Mouse (Mus musculus) limb, embryonic 11.5 days (tissue): ENCODE measurements around the gene Rala. TPM values are rescaled to one million over a fixed set of nuclear protein-coding genes. Genes with fewer than 3 reads are reported as not detected.

Experiments
- ATAC-seq: fragments of 200-750 bp; cut with Nextera tagmentation; 2 replicates; pipeline ENCODE4 v1.8.0; 2017; ENCODE audit warnings: low read depth; ENCODE audit not compliant: insufficient number of reproducible peaks, low FRiP score, low TSS enrichment
- DNase-seq: peaks from one replicate; pipeline ENCODE4 v3.0.0-alpha.2; 2015; ENCODE audit warnings: low spot score
- H3K27ac ChIP-seq: fragments of 300-500 bp; sonication (generic); replicated peaks from 2 replicates; pipeline ENCODE4 v1.5.1; 2014; ENCODE audit warnings: low read depth, mild to moderate bottlenecking, low read length
- H3K27me3 ChIP-seq: fragments of 300-500 bp; sonication (generic); 2 replicates; pipeline ENCODE4 v1.6.1; 2014; ENCODE audit warnings: mild to moderate bottlenecking, low read length, mixed read lengths; ENCODE audit not compliant: control insufficient read depth, insufficient read depth
- H3K36me3 ChIP-seq: fragments of 300-500 bp; sonication (generic); 2 replicates; pipeline ENCODE4 v1.6.1; 2014; ENCODE audit warnings: mild to moderate bottlenecking, low read length, moderate library complexity, mixed read lengths; ENCODE audit not compliant: control insufficient read depth, insufficient read depth
- H3K4me1 ChIP-seq: fragments of 300-500 bp; sonication (generic); 2 replicates; pipeline ENCODE4 v1.6.1; 2014; ENCODE audit warnings: low read length, mixed read lengths; ENCODE audit not compliant: control insufficient read depth, insufficient read depth
- H3K4me2 ChIP-seq: fragments of 300-500 bp; sonication (generic); 2 replicates; pipeline ENCODE4 v1.6.1; 2014; ENCODE audit warnings: low read depth, mild to moderate bottlenecking, moderate library complexity; ENCODE audit not compliant: severe bottlenecking
- H3K4me3 ChIP-seq: fragments of 300-500 bp; sonication (generic); 2 replicates; pipeline ENCODE4 v1.5.1; 2014; ENCODE audit warnings: low read depth, low read length
- H3K9ac ChIP-seq: fragments of 300-500 bp; sonication (generic); 2 replicates; pipeline ENCODE4 v1.6.1; 2014; ENCODE audit warnings: mild to moderate bottlenecking, low read length
- H3K9me3 ChIP-seq: fragments of 300-500 bp; sonication (generic); 2 replicates; pipeline ENCODE4 v1.6.1; 2016; ENCODE audit warnings: low read length; ENCODE audit not compliant: control insufficient read depth
- WGBS: fragments of 180-500 bp; shearing (Covaris S2); extraction: QIAGEN DNeasy Blood & Tissue Kit; methylation state at CpG from one replicate; pipeline ENCODE4 v1.1.7; 2014; 5-methylcytosine and 5-hydroxymethylcytosine counted together
- polyA plus RNA-seq: library from polyadenylated mRNA; unstranded; fragments of >200 nt; fragmentation: Nextera tagmentation; extraction: Ambion mirVana; gene quantifications from 2 replicates; pipeline ENCODE4 v1.2.1, GENCODE M21; 2014

Gene Rala
- polyA plus RNA-seq, 1 experiment from 2014 or later: 101 TPM

GRCm38 (mm10) chr13:17907309-17907708, 36.7 kb downstream of the Rala start:
- H3K4me1 ChIP-seq: no peaks in the 10 kb centered on the region
- no peak for DNase-seq
- ATAC-seq: no peak
- no peak overlapping the region for H3K4me2 ChIP-seq
- no peaks in the 10 kb centered on the region for H3K9me3 ChIP-seq
- 96% methylated on average over 1 of the region's 1 CpGs for WGBS
- H3K27ac ChIP-seq: no peak overlapping the region
- no peaks in the 10 kb centered on the region for H3K36me3 ChIP-seq
- H3K9ac ChIP-seq: no peak overlapping the region
- H3K4me3 ChIP-seq: no peak overlapping the region
- no peaks in the 10 kb centered on the region for H3K27me3 ChIP-seq

GRCm38 (mm10) chr13:17901474-17901873, 42.6 kb downstream of the Rala start:
- no peaks in the 10 kb centered on the region for H3K27me3 ChIP-seq
- ATAC-seq (no peak), DNase-seq (no peak)
- H3K4me3 ChIP-seq: no peak overlapping the region
- no peaks in the 10 kb centered on the region for H3K4me1 ChIP-seq
- H3K4me2 ChIP-seq: no peak overlapping the region
- H3K27ac ChIP-seq: no peak overlapping the region
- no peaks in the 10 kb centered on the region for H3K36me3 ChIP-seq
- H3K9ac ChIP-seq: no peak overlapping the region
- 94% methylated on average over 4 of the region's 4 CpGs for WGBS
- H3K9me3 ChIP-seq: no peaks in the 10 kb centered on the region

DNA sequence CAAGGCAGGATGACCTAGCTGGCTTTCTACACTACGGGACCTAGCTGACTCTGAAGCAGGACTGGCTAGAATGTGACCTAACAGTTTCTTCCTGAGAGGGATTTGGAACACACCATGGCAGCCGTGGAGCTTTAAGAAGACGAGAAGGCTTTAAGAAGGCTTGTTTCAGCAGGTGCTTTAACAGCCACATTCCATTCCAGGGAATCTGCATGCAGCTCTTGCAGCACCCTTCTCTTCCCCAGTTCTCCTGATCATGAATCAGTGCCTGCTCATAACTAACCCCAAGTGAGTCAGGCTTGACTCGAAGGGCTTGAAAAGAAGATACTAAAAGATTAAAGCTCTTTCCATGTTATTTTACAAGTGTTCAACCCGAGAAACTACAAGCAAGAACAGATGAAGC, 43.4 kb downstream of the Rala start:
- Histone ChIP-seq H3K4me2 (no peak overlapping the region), H3K4me1 (no peaks in the 10 kb centered on the region), H3K27me3 (no peaks in the 10 kb centered on the region), H3K4me3 (no peak overlapping the region), H3K9ac (no peak overlapping the region), H3K9me3 (no peaks in the 10 kb centered on the region), H3K27ac (no peak overlapping the region), H3K36me3 (no peaks in the 10 kb centered on the region)
- WGBS: 82% methylated on average over 5 of the region's 5 CpGs
- DNase-seq (no peak), ATAC-seq (no peak)

DNA sequence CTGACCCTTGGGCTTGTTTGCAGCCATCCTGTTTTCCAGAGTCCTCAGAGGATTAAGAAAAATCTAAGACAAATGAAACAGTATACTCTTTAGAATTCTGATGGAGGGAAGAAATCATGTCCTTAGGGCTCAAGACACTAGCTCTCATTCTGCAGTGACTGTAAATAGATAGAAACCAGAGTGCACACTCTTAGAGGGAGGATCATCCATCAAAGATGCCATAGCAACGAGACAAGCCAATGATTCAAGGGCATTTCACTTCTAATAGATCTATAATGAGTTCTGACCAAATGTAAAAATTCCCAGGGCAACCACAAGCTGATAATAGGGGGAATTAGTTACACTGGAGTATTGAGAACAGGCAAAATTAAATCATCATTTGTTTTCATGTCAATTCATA, 47.0 kb downstream of the Rala start:
- 78% methylated on average over 1 of the region's 1 CpGs for WGBS

DNA sequence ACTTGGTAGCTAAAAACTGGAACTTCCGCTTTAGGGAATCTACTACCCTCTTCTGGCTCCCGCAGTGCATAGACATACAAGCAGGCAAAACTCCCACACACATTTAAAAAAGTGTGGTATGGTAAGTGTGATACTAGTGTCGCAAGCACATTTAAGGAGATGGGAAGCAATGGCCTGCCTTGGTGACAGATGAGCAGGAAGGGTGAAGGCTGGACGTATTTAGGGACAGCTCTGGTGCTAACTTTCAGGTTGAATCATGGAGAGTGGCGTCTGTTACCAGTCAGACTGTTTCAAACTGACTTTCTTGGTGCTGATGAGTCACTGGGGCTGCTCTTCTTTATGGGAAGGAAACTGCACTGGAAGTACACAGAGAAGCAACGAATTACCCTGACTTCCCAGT, 52.5 kb downstream of the Rala start:
- no peak overlapping the region for H3K4me3 ChIP-seq
- H3K9me3 ChIP-seq: no peaks in the 10 kb centered on the region
- H3K27ac ChIP-seq: no peak overlapping the region
- DNase-seq: no peak
- no peak overlapping the region for H3K9ac ChIP-seq
- no peak for ATAC-seq
- no peaks in the 10 kb centered on the region for H3K27me3 ChIP-seq
- no peak overlapping the region for H3K4me2 ChIP-seq
- H3K36me3 ChIP-seq: peaks cover 2% of the 10 kb centered on the region; the same call in 1 of the 2 replicates
- 93% methylated on average over 6 of the region's 6 CpGs for WGBS
- H3K4me1 ChIP-seq: no peaks in the 10 kb centered on the region

More for the DNA sequence above, 47.0 kb downstream of the Rala start:
- Histone ChIP-seq H3K27ac (no peak overlapping the region), H3K4me3 (no peak overlapping the region), H3K9me3 (no peaks in the 10 kb centered on the region), H3K9ac (no peak overlapping the region), H3K36me3 (peaks cover 2% of the 10 kb centered on the region; the same call in 1 of the 2 replicates), H3K4me1 (no peaks in the 10 kb centered on the region), H3K4me2 (no peak overlapping the region), H3K27me3 (no peaks in the 10 kb centered on the region)
- no peak for DNase-seq
- ATAC-seq: no peak

- DNase-seq: no peak
- Histone ChIP-seq H3K4me1 (no peaks in the 10 kb centered on the region), H3K4me2 (no peak overlapping the region), H3K4me3 (no peak overlapping the region), H3K36me3 (no peaks in the 10 kb centered on the region), H3K27me3 (no peaks in the 10 kb centered on the region), H3K9me3 (no peaks in the 10 kb centered on the region), H3K9ac (no peak overlapping the region), H3K27ac (no peak overlapping the region)
- no peak for ATAC-seq
- 87% methylated on average over 8 of the region's 8 CpGs for WGBS
These were observed 59.8 kb downstream of the Rala start for GRCm38 (mm10) chr13:17884211-17884610.

GRCm38 (mm10) chr13:17879061-17879460, 65.0 kb downstream of the Rala start:
- ATAC-seq (no peak), DNase-seq (no peak)
- Histone ChIP-seq H3K36me3 (no peaks in the 10 kb centered on the region), H3K27me3 (no peaks in the 10 kb centered on the region), H3K9me3 (no peaks in the 10 kb centered on the region), H3K4me1 (no peaks in the 10 kb centered on the region), H3K4me3 (no peak overlapping the region), H3K27ac (no peak overlapping the region), H3K4me2 (no peak overlapping the region), H3K9ac (no peak overlapping the region)

DNA sequence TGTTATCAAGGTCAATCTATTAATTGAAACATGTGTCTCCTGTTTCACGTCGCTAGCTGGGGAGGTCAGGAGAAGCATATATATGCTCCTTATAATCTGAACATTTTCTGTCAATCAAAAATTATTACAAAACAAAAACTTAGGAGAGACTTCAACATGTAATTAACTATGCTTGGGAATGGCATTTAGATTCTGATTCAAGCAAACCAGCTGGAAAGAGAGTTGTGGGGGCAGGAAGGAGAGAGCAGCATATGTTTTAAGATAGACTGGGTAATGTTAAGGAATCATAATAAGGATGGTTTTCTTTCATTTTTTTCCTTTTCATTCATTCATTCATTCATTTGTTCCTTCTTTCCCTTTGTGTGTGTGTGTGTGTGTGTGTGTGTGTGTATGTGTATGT, 77.3 kb downstream of the Rala start:
- DNase-seq (no peak), ATAC-seq (no peak)
- Histone ChIP-seq H3K4me3 (no peak overlapping the region), H3K4me2 (no peak overlapping the region), H3K27ac (no peak overlapping the region), H3K9me3 (no peaks in the 10 kb centered on the region), H3K4me1 (no peaks in the 10 kb centered on the region), H3K36me3 (no peaks in the 10 kb centered on the region), H3K9ac (no peak overlapping the region), H3K27me3 (no peaks in the 10 kb centered on the region)
- WGBS: 78% methylated on average over 2 of the region's 2 CpGs

DNA sequence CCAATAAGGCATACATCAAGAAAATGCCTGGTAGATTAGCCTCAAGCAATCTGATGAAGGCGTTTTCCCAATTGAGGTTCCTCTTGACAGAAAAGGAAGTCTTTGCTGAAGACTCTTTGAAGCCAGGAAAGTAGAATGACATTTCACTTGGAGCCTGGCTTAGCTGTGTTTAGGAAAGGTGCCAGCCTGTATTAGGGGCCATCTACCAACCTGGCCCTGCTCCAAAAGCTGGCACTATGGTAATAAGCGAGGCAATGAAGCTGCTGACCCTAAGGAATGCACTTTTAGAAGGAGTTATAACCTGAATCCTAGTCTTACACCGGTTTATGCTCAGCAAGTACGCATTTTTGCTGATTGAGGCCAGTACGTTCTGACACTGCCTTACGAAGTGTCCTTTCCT, 83.5 kb downstream of the Rala start:
- Histone ChIP-seq H3K4me1 (no peaks in the 10 kb centered on the region), H3K27me3 (no peaks in the 10 kb centered on the region), H3K27ac (no peak overlapping the region), H3K36me3 (no peaks in the 10 kb centered on the region), H3K9ac (no peak overlapping the region), H3K4me3 (no peak overlapping the region), H3K4me2 (no peak overlapping the region), H3K9me3 (no peaks in the 10 kb centered on the region; the same call in 1 of the 2 replicates)
- DNase-seq (no peak), ATAC-seq (no peak)
- 87% methylated on average over 6 of the region's 6 CpGs for WGBS
